ENCODE assay signal across 8 mouse cellular contexts in genomic region chr13:44635221-44636007, GRCm38 (mm10).
DNase-seq lines count a peak whose midpoint lies in the region; ATAC-seq lines count a peak whose summit lies in the region.

No protein-coding gene starts in this region.

- 0 out of 2 replicates have a peak overlapping the region, but pooled peaks have one; percentile 31 for H3K27ac ChIP-seq in forebrain, embryonic 11.5 days (ENCODE audit: low read depth, low read length)
- H3K27ac ChIP-seq in forebrain, embryonic 16.5 days (ENCODE audit: low read length), result no peak overlapping the region
- no peak overlapping the region for H3K27ac ChIP-seq in forebrain, embryonic 12.5 days
- peak overlapping the region; percentile 21; the same call in 1 of the 2 replicates for H3K27ac ChIP-seq in liver, embryonic 11.5 days (ENCODE audit: low read depth, low read length)

- H3K4me3 ChIP-seq in forebrain, embryonic 11.5 days (ENCODE audit: low read depth, low read length), result no peak overlapping the region
- no peak overlapping the region for H3K4me3 ChIP-seq in forebrain, embryonic 16.5 days (replicated peaks; ENCODE audit: low read length)
- no peak overlapping the region for H3K4me3 ChIP-seq in forebrain, embryonic 12.5 days (replicated peaks)
- no peak overlapping the region for H3K4me3 ChIP-seq in liver, embryonic 11.5 days (ENCODE audit: low read depth, low read length)

- no peaks in the 10 kb centered on the region for H3K36me3 ChIP-seq in forebrain, embryonic 11.5 days (ENCODE audit: control insufficient read depth, insufficient read depth, low read length)
- H3K36me3 ChIP-seq in forebrain, embryonic 16.5 days (ENCODE audit: control insufficient read depth, insufficient read depth), result no peaks in the 10 kb centered on the region
- H3K36me3 ChIP-seq in forebrain, embryonic 12.5 days (replicated peaks), result no peaks in the 10 kb centered on the region
- H3K36me3 ChIP-seq in liver, embryonic 11.5 days (ENCODE audit: control insufficient read depth, insufficient read depth, low read length), result no peaks in the 10 kb centered on the region

- no peaks in the 10 kb centered on the region for H3K9me3 ChIP-seq in forebrain, embryonic 11.5 days (ENCODE audit: control insufficient read depth, low read length)
- H3K9me3 ChIP-seq in forebrain, embryonic 16.5 days (ENCODE audit: control insufficient read depth, low read length), result no peaks in the 10 kb centered on the region
- H3K9me3 ChIP-seq in forebrain, embryonic 12.5 days, result no peaks in the 10 kb centered on the region
- H3K9me3 ChIP-seq in liver, embryonic 11.5 days (ENCODE audit: control insufficient read depth, low read length), result no peaks in the 10 kb centered on the region

- peaks cover 11% of the 10 kb centered on the region for H3K4me1 ChIP-seq in forebrain, embryonic 11.5 days (replicated peaks; ENCODE audit: control insufficient read depth, insufficient read depth, low read length)
- H3K4me1 ChIP-seq in forebrain, embryonic 16.5 days (replicated peaks; ENCODE audit: control insufficient read depth, insufficient read depth, low read length), result peaks cover 6% of the 10 kb centered on the region
- H3K4me1 ChIP-seq in forebrain, embryonic 12.5 days, result peaks cover 17% of the 10 kb centered on the region
- peaks cover 15% of the 10 kb centered on the region for H3K4me1 ChIP-seq in liver, embryonic 11.5 days (replicated peaks; ENCODE audit: control insufficient read depth, insufficient read depth, low read length)

- ATAC-seq in forebrain, embryonic 11.5 days (replicated peaks; ENCODE audit: low FRiP score), result no peak
- no peak for ATAC-seq in forebrain, embryonic 16.5 days
- no peak for ATAC-seq in forebrain, embryonic 12.5 days (ENCODE audit: low FRiP score)
- ATAC-seq in liver, embryonic 11.5 days (replicated peaks; ENCODE audit: low FRiP score), result no peak
- no peak for ATAC-seq in inflammation-experienced regulatory T-cells, adult 6 months

- WGBS in forebrain, embryonic 11.5 days, result 9% methylated on average over 11 of the region's 12 CpGs
- 14% methylated on average over 10 of the region's 12 CpGs for WGBS in forebrain, embryonic 16.5 days
- 9% methylated on average over 11 of the region's 12 CpGs for WGBS in forebrain, embryonic 12.5 days
- 16% methylated on average over 11 of the region's 12 CpGs for WGBS in liver, embryonic 11.5 days

- DNase-seq in forebrain, embryonic 11.5 days (ENCODE audit: low spot score), result no peak
- no peak for DNase-seq in liver, embryonic 11.5 days (ENCODE audit: low spot score)
- DNase-seq in naive thymus-derived CD4-positive, alpha-beta T cell, adult 2 months (ENCODE audit: low read depth), result peak; percentile 25
- DNase-seq in cerebellum, postnatal 14 days, result no peak
- no peak for DNase-seq in spleen, adult 18-20 months

- peak overlapping the region; percentile 33 for H3K4me2 ChIP-seq in forebrain, embryonic 11.5 days (ENCODE audit: low read depth, low read length, severe bottlenecking)
- H3K4me2 ChIP-seq in forebrain, embryonic 16.5 days (ENCODE audit: low read length), result no peak overlapping the region
- peak overlapping the region; percentile 36 for H3K4me2 ChIP-seq in forebrain, embryonic 12.5 days
- peak overlapping the region; percentile 33 for H3K4me2 ChIP-seq in liver, embryonic 11.5 days

- no peak overlapping the region for H3K9ac ChIP-seq in forebrain, embryonic 11.5 days (ENCODE audit: low read length)
- no peak overlapping the region for H3K9ac ChIP-seq in forebrain, embryonic 16.5 days (replicated peaks; ENCODE audit: low read depth, low read length)
- no peak overlapping the region; the same call in 1 of the 2 replicates for H3K9ac ChIP-seq in forebrain, embryonic 12.5 days
- H3K9ac ChIP-seq in liver, embryonic 11.5 days (ENCODE audit: low read depth, low read length), result no peak overlapping the region

- no peaks in the 10 kb centered on the region for H3K27me3 ChIP-seq in forebrain, embryonic 11.5 days (ENCODE audit: control insufficient read depth, insufficient read depth, low read length)
- no peaks in the 10 kb centered on the region for H3K27me3 ChIP-seq in forebrain, embryonic 16.5 days (replicated peaks; ENCODE audit: control insufficient read depth, insufficient read depth, low read length)
- 0 out of 2 replicates have a peak, but pooled peaks cover 6% of the 10 kb centered on the region for H3K27me3 ChIP-seq in forebrain, embryonic 12.5 days
- H3K27me3 ChIP-seq in liver, embryonic 11.5 days (replicated peaks; ENCODE audit: control insufficient read depth, insufficient read depth, low read length), result no peaks in the 10 kb centered on the region

Comparison
In these comparisons a context has a peak if more than half of its experiments do, and no peak if none do; other contexts are left out.
1. H3K27ac ChIP-seq: peak in forebrain, embryonic 11.5 days (single experiment) and liver, embryonic 11.5 days (single experiment); none in forebrain, embryonic 16.5 days (single experiment) and forebrain, embryonic 12.5 days (single experiment).